Mouse (Mus musculus): ENCODE measurements around the gene Tmem263. TPM values are rescaled to one million over a fixed set of nuclear protein-coding genes. Genes with fewer than 3 reads are reported as not detected.

Gene Tmem263
- polyA plus RNA-seq, 1 experiment from 2014 or later, result 55.4 TPM

DNA sequence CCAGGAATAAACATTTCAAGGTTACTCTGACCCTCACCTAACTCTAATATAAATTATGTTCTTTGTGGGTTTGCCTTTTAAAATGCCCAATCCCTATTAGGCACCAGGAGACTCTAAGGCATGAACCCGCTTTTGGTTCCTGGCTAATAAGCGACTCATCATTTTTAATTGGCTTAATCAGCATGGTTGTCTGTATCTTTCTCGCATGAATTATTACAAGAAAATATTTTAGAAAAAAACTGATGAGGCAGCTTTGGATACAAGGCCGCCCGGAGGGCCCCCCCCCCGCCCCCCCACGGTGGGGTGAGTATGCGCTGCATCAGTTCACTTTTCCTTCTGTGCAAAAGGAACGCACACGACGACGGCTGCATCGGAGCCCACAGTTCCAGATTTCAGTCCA, 62.4 kb downstream of the Tmem263 start:
- WGBS, result 95% methylated on average over 13 of the region's 13 CpGs
- no peak for ATAC-seq (ENCODE audit: low read depth)
- Histone ChIP-seq H3K9me3 (ENCODE audit: control insufficient read depth, low read length) (no peaks in the 10 kb centered on the region), H3K4me3 (ENCODE audit: low read depth, low read length) (no peak overlapping the region), H3K27ac (ENCODE audit: low read depth, low read length) (no peak overlapping the region), H3K27me3 (ENCODE audit: control insufficient read depth, insufficient read depth, low read length) (no peaks in the 10 kb centered on the region), H3K9ac (replicated peaks; ENCODE audit: low read depth, low read length) (no peak overlapping the region), H3K4me2 (ENCODE audit: low read depth, low read length) (no peak overlapping the region), H3K4me1 (ENCODE audit: control insufficient read depth, insufficient read depth, low read length) (no peaks in the 10 kb centered on the region), H3K36me3 (ENCODE audit: control insufficient read depth, insufficient read depth, low read length) (no peaks in the 10 kb centered on the region)

GRCm38 (mm10) chr10:85165306-85165705, 62.9 kb downstream of the Tmem263 start:
- H3K27ac ChIP-seq (ENCODE audit: low read depth, low read length), result no peak overlapping the region
- no peaks in the 10 kb centered on the region for H3K9me3 ChIP-seq (ENCODE audit: control insufficient read depth, low read length)
- 89% methylated on average over 5 of the region's 5 CpGs for WGBS
- ATAC-seq (ENCODE audit: low read depth), result no peak
- no peaks in the 10 kb centered on the region for H3K4me1 ChIP-seq (ENCODE audit: control insufficient read depth, insufficient read depth, low read length)
- H3K36me3 ChIP-seq (ENCODE audit: control insufficient read depth, insufficient read depth, low read length), result no peaks in the 10 kb centered on the region
- no peak overlapping the region for H3K4me3 ChIP-seq (ENCODE audit: low read depth, low read length)
- no peaks in the 10 kb centered on the region for H3K27me3 ChIP-seq (ENCODE audit: control insufficient read depth, insufficient read depth, low read length)
- H3K9ac ChIP-seq (replicated peaks; ENCODE audit: low read depth, low read length), result no peak overlapping the region
- H3K4me2 ChIP-seq (ENCODE audit: low read depth, low read length), result no peak overlapping the region

Other genes starting within 250 kb of the Tmem263 start
- 52.5 and 57.3 TPM in 2 replicates for gene Ric8b, start 185.0 kb upstream of the Tmem263 start, polyA plus RNA-seq (2014; fragmentation: Nextera tagmentation; extraction: Ambion mirVana)
- 2.8 and 3.0 TPM in 2 replicates for gene Fhl4, start 132 bp upstream of the Tmem263 start, polyA plus RNA-seq (2014; fragmentation: Nextera tagmentation; extraction: Ambion mirVana)
- gene Mterf2, start 25.4 kb downstream of the Tmem263 start, polyA plus RNA-seq (2014; fragmentation: Nextera tagmentation; extraction: Ambion mirVana), result 33.1 and 35.4 TPM in 2 replicates
- gene Cry1, start 82.4 kb downstream of the Tmem263 start, polyA plus RNA-seq (2014; fragmentation: Nextera tagmentation; extraction: Ambion mirVana), result 33.0 and 40.3 TPM in 2 replicates